Mouse (Mus musculus): ENCODE results near the gene Hps5. TPM values are rescaled to one million over a fixed set of nuclear protein-coding genes. Genes with fewer than 3 reads are reported as not detected.

Gene Hps5
- total and polyA plus RNA-seq, 2 experiments from 2014 or later: 8.9 to 20.3 TPM

DNA sequence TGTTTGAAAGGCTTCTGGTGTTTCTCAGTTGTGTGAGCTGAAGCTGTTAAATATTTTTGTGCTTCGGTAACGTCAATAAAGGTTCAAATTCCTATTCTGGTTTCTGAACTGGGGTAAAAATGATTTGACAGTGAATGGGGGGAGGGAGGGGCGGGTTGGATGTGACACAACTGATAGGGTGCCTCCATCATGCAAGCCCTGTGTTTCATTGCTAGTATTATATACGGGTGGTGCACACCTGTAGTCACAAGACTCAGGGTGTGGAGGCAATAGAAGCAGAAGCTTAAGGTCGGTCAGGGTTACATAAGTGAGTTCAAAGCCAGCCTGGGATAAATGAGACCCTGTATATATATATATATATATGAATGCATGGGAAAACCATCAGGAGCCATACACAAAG, 44.0 kb upstream of the Hps5 start:
- H3K9me3 ChIP-seq (ENCODE audit: low read length): no peaks in the 10 kb centered on the region
- H3K27me3 ChIP-seq (ENCODE audit: insufficient read depth, low read length): no peaks in the 10 kb centered on the region
- H3K4me2 ChIP-seq (ENCODE audit: low read depth, low read length): no peak overlapping the region
- TF ChIP-seq CTCF (IDR thresholded peaks at IDR 0.05; ENCODE audit: low read depth): no peak
- DNase-seq (ENCODE audit: low spot score): no peak
- WGBS: 86% methylated on average over 5 of the region's 5 CpGs
- peaks cover 13% of the 10 kb centered on the region for H3K4me1 ChIP-seq (ENCODE audit: insufficient read depth, low read length)
- ATAC-seq: no peak
- peak overlapping the region; percentile 77; the same call in 1 of the 2 replicates for H3K27ac ChIP-seq
- no peak overlapping the region for H3K4me3 ChIP-seq (ENCODE audit: low read length)
- no peaks in the 10 kb centered on the region for H3K36me3 ChIP-seq (ENCODE audit: insufficient read depth, low read length)
- no peak overlapping the region for H3K9ac ChIP-seq (replicated peaks; ENCODE audit: low read length)

DNA sequence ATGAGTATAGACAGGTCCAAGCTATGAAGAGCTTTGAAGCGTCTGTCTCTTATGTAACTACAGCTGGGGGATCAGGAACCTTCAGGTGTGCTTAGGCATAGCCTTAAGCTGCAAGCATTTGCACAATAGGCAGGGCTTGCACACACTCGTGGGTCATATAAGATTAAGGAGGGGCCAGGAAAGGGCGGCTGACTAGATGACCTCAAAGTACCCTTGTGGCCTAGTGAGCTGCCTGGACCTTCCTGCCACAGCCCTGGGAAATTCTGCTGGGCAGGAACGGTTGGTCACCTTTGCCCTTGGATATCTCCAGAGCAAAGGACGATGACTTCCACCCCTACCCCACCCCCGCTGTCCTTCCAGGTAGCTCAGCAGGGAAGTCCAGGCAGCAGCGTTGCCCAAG, 43.6 kb upstream of the Hps5 start:
- TF ChIP-seq CTCF (IDR thresholded peaks at IDR 0.05; ENCODE audit: low read depth): no peak
- WGBS: 39% methylated on average over 7 of the region's 7 CpGs
- ATAC-seq (peak; percentile 3; the same call in 1 of the 2 replicates), DNase-seq (ENCODE audit: low spot score) (no peak)
- H3K4me3 ChIP-seq (ENCODE audit: low read length): no peak overlapping the region
- peak overlapping the region; percentile 35; the same call in 1 of the 2 replicates for H3K4me2 ChIP-seq (ENCODE audit: low read depth, low read length)
- no peaks in the 10 kb centered on the region for H3K9me3 ChIP-seq (ENCODE audit: low read length)
- H3K27ac ChIP-seq: peak overlapping the region; percentile 77
- H3K36me3 ChIP-seq (ENCODE audit: insufficient read depth, low read length): no peaks in the 10 kb centered on the region
- H3K4me1 ChIP-seq (ENCODE audit: insufficient read depth, low read length): peaks cover 12% of the 10 kb centered on the region
- 0 out of 2 replicates have a peak overlapping the region, but pooled peaks have one; percentile 18 for H3K9ac ChIP-seq (replicated peaks; ENCODE audit: low read length)
- no peaks in the 10 kb centered on the region for H3K27me3 ChIP-seq (ENCODE audit: insufficient read depth, low read length)

- TF ChIP-seq CTCF (IDR thresholded peaks at IDR 0.05; ENCODE audit: low read depth): no peak
- Histone ChIP-seq H3K4me2 (ENCODE audit: low read depth, low read length) (peak overlapping the region; percentile 35), H3K4me1 (ENCODE audit: insufficient read depth, low read length) (peaks cover 12% of the 10 kb centered on the region), H3K9me3 (ENCODE audit: low read length) (no peaks in the 10 kb centered on the region), H3K27me3 (ENCODE audit: insufficient read depth, low read length) (no peaks in the 10 kb centered on the region), H3K36me3 (ENCODE audit: insufficient read depth, low read length) (no peaks in the 10 kb centered on the region), H3K9ac (replicated peaks; ENCODE audit: low read length) (0 out of 2 replicates have a peak overlapping the region, but pooled peaks have one; percentile 18), H3K27ac (peak overlapping the region; percentile 77), H3K4me3 (ENCODE audit: low read length) (no peak overlapping the region)
- peak; percentile 89 for ATAC-seq
- DNase-seq (ENCODE audit: low spot score): peak; percentile 91
- 7% methylated on average over 8 of the region's 8 CpGs for WGBS
These were observed 43.0 kb upstream of the Hps5 start for GRCm38 (mm10) chr7:46838891-46839302.

DNA sequence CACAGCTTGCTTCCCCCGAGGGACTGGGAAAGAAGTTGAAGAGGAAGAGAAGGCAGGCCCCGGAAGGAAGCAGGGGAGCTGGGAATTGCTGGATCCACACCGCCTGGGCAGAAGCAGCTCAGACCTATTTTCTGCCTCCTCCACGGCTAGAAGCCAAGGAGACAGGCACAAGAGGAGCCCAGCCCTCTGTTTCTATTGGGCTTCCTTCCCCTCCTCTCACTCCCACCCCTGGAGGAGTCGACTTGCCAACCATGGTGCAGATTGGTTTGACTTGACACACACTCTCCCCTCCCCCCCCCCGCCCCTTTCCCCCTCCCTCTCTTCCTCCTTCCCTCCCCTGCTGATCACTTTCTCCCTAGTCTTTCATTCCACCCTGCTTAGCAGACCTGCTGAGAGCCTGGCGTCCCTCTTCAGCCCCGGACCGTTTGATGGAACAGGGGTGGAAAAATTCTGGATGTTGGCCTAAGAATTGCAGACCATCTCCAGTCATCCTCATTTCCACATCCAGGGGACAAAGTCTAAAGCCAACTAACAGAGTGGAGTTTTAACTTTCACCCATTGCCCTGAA, 42.3 kb upstream of the Hps5 start:
- peaks cover 12% of the 10 kb centered on the region for H3K4me1 ChIP-seq (ENCODE audit: insufficient read depth, low read length)
- TF ChIP-seq CTCF (IDR thresholded peaks at IDR 0.05; ENCODE audit: low read depth): no peak
- 4% methylated on average over 8 of the region's 9 CpGs for WGBS
- peak; percentile 73 for ATAC-seq
- no peaks in the 10 kb centered on the region for H3K9me3 ChIP-seq (ENCODE audit: low read length)
- H3K4me2 ChIP-seq (ENCODE audit: low read depth, low read length): peak overlapping the region; percentile 35; the same call in 1 of the 2 replicates
- DNase-seq (ENCODE audit: low spot score): peak; percentile 76
- H3K27me3 ChIP-seq (ENCODE audit: insufficient read depth, low read length): no peaks in the 10 kb centered on the region
- no peak overlapping the region for H3K9ac ChIP-seq (replicated peaks; ENCODE audit: low read length)
- no peak overlapping the region for H3K4me3 ChIP-seq (ENCODE audit: low read length)
- peak overlapping the region; percentile 77 for H3K27ac ChIP-seq
- no peaks in the 10 kb centered on the region for H3K36me3 ChIP-seq (ENCODE audit: insufficient read depth, low read length)

DNA sequence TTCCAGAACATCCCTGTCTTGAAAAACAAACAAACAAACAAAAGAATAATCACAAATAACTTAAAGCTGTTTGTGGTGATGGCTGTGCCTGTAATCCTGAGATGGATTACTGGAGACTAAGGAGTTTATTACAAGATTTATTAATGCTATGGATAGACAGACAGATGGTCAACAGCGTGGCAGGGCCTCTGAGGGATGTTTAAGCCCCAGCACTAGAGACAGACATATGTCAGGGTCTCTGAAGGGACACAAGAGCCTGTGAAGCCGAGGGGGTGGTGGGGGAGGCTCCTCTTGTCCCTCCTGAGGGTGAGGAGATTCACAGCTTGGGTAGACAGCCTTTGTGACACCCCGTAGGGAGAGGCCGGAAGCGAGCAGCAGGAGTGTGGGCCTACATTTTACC, 41.2 kb upstream of the Hps5 start:
- H3K9me3 ChIP-seq (ENCODE audit: low read length): no peaks in the 10 kb centered on the region
- ATAC-seq (no peak), DNase-seq (ENCODE audit: low spot score) (no peak)
- TF ChIP-seq CTCF (IDR thresholded peaks at IDR 0.05; ENCODE audit: low read depth): no peak
- H3K36me3 ChIP-seq (ENCODE audit: insufficient read depth, low read length): no peaks in the 10 kb centered on the region
- H3K4me1 ChIP-seq (ENCODE audit: insufficient read depth, low read length): peaks cover 12% of the 10 kb centered on the region
- H3K4me2 ChIP-seq (ENCODE audit: low read depth, low read length): no peak overlapping the region
- peak overlapping the region; percentile 77; the same call in 1 of the 2 replicates for H3K27ac ChIP-seq
- H3K27me3 ChIP-seq (ENCODE audit: insufficient read depth, low read length): no peaks in the 10 kb centered on the region
- no peak overlapping the region for H3K9ac ChIP-seq (replicated peaks; ENCODE audit: low read length)
- 37% methylated on average over 5 of the region's 5 CpGs for WGBS
- H3K4me3 ChIP-seq (ENCODE audit: low read length): no peak overlapping the region

DNA sequence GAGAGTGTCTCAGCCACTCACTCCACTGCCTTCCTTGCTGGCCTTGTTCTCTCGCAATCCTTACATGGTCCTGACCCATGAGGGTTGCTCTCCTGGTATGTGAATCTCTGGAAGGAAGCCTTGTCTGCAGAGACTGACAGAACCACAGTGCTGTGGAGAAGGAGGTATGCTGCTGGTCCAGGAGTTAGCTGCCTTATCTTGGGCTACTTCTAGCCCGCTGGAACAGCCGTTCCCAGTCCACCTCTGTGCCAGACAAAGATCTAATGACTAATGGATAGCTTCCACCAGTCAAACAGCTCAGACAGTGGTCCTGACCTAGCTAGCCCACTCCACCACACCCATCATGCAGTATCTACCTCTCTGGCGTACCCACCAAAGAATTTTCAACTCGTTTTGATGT, 40.5 kb upstream of the Hps5 start:
- no peaks in the 10 kb centered on the region for H3K27me3 ChIP-seq (ENCODE audit: insufficient read depth, low read length)
- H3K27ac ChIP-seq: no peak overlapping the region
- H3K36me3 ChIP-seq (ENCODE audit: insufficient read depth, low read length): no peaks in the 10 kb centered on the region
- ATAC-seq (no peak), DNase-seq (ENCODE audit: low spot score) (no peak)
- WGBS: 86% methylated on average over 5 of the region's 5 CpGs
- no peak overlapping the region for H3K4me2 ChIP-seq (ENCODE audit: low read depth, low read length)
- H3K9ac ChIP-seq (replicated peaks; ENCODE audit: low read length): no peak overlapping the region
- H3K4me3 ChIP-seq (ENCODE audit: low read length): no peak overlapping the region
- TF ChIP-seq CTCF (IDR thresholded peaks at IDR 0.05; ENCODE audit: low read depth): no peak
- H3K9me3 ChIP-seq (ENCODE audit: low read length): no peaks in the 10 kb centered on the region
- H3K4me1 ChIP-seq (ENCODE audit: insufficient read depth, low read length): peaks cover 12% of the 10 kb centered on the region

- ATAC-seq (peak; percentile 28; the same call in 1 of the 2 replicates), DNase-seq (ENCODE audit: low spot score) (peak; percentile 55)
- H3K4me1 ChIP-seq (ENCODE audit: insufficient read depth, low read length): peaks cover 12% of the 10 kb centered on the region
- H3K9me3 ChIP-seq (ENCODE audit: low read length): no peaks in the 10 kb centered on the region
- H3K4me2 ChIP-seq (ENCODE audit: low read depth, low read length): no peak overlapping the region
- H3K36me3 ChIP-seq (ENCODE audit: insufficient read depth, low read length): no peaks in the 10 kb centered on the region
- H3K4me3 ChIP-seq (ENCODE audit: low read length): no peak overlapping the region
- no peak for TF ChIP-seq CTCF (IDR thresholded peaks at IDR 0.05; ENCODE audit: low read depth)
- H3K27me3 ChIP-seq (ENCODE audit: insufficient read depth, low read length): no peaks in the 10 kb centered on the region
- H3K27ac ChIP-seq: peak overlapping the region; percentile 26; the same call in 1 of the 2 replicates
- H3K9ac ChIP-seq (replicated peaks; ENCODE audit: low read length): no peak overlapping the region; the same call in 1 of the 2 replicates
- 20% methylated on average over 14 of the region's 14 CpGs for WGBS
These were observed 39.2 kb upstream of the Hps5 start for GRCm38 (mm10) chr7:46834994-46835610.

Measured in hindbrain, postnatal 0 days (tissue).